Mouse (Mus musculus) heart, adult 11 months (tissue): ENCODE measurements at regions not wholly inside any gene's neighbourhood (a gene's known extent, or its start where the extent isn't known, plus 50 kb on each side); places are given as distances from the start of the nearest gene placed in this dataset.

Experiments used
- DNase-seq: peaks from one replicate; pipeline ENCODE4 v3.0.0; 2022

DNA sequence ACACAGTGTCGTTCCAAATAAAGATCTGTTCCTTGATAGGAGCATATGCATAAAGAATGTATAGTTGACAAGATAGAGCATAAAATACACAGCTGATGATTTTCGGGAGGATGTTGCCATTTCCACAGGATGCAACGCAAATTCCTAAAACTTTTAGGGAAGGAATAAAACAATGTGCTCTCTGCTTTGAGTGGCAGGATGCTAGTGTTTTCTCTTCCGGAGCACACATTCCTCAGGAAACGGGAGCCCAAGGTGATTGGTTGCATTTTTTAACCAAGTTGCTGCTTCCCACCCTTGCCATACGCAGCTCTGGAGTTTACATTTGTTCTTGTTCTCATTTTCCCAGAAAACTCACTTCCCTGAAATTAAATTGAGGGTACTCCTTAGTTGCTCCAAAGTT lies 116.8 kb upstream of the Arhgap28 start:
- peak; percentile 23 for DNase-seq

GRCm38 (mm10) chr17:68134373-68134772 lies 130.5 kb upstream of the Arhgap28 start:
- DNase-seq = peak; percentile 39

DNA sequence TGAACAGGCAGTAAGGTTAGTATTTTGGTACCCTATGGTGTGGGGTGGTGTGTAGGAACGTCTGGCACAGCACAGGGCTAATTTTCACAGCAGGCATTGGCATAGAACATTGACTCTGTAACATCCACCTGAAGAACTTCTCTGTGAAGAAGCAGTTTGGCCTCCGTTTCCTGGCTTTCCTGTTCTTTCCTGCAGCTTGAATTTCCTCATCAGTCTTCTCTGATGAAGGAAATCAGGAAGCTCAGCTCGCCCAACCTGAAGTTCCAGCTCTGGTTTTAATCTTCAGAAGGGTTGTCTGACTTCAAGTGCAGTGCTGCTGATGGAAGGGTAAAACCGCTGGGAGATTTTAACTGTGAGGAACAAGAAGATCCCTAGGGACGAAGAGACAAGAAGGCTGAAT lies 131.5 kb upstream of the Arhgap28 start:
- peak; percentile 78 for DNase-seq

GRCm38 (mm10) chr17:68143307-68143706 lies 130.3 kb upstream of the L3mbtl4 start:
- DNase-seq = peak; percentile 56

GRCm38 (mm10) chr17:68149237-68149792 lies 124.3 kb upstream of the L3mbtl4 start:
- peak; percentile 48 for DNase-seq

- DNase-seq = peak; percentile 81
Observed at GRCm38 (mm10) chr17:68152438-68153120, 121.0 kb upstream of the L3mbtl4 start.

- peak; percentile 45 for DNase-seq
Observed at GRCm38 (mm10) chr17:68154879-68155278, 118.7 kb upstream of the L3mbtl4 start.

DNA sequence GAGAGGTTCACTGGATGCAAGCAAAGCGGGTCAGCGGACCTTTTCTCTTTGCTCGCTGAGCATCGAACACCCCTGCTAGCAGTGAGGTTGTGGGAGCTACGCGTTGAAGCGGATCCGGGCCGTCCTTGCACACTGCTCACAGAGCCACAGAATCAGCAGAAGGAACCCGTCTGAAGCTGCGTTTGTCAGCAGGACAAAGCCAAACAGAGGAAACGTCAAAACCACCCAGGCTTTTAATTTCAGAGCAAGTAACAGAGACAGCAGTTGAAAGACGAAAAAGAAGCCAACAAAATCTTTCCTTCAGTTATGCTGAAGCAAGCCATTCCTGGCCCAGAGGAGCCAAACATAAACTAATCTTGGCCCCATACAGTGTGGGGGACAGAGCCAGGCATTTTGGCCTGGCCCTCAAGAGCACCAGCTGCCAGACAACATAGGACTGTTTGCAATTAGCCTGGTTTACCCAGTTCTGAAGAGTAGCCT lies 115.4 kb upstream of the L3mbtl4 start:
- DNase-seq = peak; percentile 95

GRCm38 (mm10) chr17:68161107-68161506 lies 112.5 kb upstream of the L3mbtl4 start:
- no peak for DNase-seq

- DNase-seq = peak; percentile 81
Observed at GRCm38 (mm10) chr17:68163545-68163944, 110.1 kb upstream of the L3mbtl4 start.

GRCm38 (mm10) chr17:68164666-68165065 lies 108.9 kb upstream of the L3mbtl4 start:
- DNase-seq = peak; percentile 83

DNA sequence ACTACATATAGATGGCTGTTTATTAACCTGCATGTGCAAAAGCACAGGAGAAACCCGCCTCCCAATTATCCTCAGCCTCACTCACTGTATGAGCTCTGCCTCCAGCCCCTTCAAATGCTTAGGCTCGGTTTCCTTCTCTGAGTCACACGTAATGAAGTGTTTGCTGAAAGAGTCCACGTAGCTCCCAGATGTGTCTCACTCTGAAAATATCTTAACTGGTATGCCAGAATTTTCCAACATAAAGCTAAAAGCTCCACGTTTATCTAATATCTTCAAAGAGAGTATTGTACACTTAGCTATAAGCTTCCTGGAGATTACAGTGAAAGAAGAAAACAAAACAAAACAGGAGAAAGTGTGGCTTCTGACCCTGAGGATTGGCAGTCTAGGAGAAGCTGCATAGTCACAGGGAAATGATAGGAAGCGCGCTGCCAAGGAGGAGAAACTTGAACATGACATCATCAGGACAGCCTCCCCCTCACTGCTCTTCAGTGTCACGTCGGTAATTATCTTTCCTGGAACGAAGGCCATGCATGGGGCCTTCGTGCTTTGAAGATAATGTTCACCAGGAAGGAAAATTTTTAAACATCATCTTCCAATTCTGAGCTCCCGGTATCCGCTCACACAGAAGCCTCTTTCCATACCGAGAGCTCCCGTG lies 108.3 kb upstream of the L3mbtl4 start:
- DNase-seq = peak; percentile 91

DNA sequence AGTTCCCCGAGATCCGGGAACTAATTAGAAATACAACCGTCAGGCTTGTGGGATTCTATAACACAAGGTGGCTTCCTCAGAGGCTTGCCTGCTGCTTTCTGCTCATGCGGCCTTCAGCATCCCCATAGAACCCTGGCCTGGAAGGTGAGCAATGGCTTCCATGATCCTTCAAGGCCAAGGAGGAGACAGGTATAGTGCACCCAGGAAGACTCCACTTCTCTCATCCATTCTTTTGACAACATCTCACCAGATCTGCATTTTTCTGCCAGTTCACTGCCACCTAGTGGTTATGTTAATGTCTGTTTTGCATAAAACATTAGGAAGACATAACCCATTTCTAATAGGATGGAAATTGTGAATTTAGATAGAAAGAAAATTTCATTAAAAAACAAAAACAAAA lies 107.2 kb upstream of the L3mbtl4 start:
- DNase-seq = peak; percentile 83

DNA sequence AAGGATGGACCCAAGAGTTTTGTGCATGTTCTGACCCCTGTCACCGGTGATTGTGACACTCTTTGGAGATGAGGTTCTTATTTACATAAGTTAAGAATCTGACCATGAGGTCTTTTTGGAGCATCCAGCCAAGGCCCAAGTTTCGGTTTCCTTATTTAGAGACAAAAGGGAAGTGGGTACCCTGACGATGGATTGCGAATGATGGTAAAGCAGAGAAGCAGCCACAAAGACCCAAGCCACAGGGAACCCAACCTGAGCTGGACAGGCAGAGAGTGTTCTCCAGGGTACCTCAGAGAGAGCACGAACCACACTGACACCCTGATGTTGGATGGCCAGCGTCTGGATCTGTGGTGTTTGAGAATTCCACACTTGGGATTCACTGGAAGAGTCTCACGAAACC lies 100.8 kb upstream of the L3mbtl4 start:
- DNase-seq = peak; percentile 17

- DNase-seq = no peak
Observed at GRCm38 (mm10) chr17:68176611-68177165, 96.9 kb upstream of the L3mbtl4 start.

GRCm38 (mm10) chr17:68177835-68178234 lies 95.8 kb upstream of the L3mbtl4 start:
- no peak for DNase-seq

DNA sequence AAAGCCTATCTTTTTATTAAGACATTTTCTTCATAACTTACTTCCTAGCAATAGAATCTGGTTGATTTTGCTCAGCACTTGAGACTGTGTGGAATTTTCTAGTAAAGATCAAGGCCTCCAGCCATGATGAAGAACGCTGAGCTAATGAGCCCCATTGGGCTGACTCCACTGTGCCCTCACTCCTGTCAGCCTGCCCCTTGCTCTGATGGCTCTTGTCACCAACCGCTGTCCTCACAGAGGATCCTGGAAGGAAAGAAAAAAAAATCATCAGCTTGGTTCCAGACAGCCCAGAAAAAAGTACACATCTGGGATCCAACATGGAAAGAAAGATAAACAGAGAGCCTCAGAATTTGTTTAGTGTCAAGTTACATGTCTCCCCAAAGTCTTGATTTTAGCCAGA lies 88.2 kb upstream of the L3mbtl4 start:
- no peak for DNase-seq

DNA sequence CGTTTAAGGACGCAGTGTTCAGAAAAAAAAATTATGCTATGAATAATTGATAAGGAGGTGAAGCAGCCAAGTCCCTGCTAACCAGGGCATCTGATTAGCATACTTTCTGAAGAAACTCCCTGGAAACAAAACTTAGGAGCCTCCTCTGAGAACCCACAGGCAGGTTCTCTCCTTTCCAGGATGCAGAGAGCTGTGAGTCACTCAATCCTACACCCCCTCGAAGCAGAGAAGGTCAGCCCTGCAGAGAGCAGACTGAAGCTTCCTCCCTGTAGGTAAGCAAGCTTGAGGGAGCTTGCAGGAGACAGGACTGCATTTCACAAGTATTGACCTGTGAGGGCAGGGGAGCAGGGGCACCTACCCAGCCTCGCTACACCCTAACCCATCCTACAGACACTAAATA lies 83.7 kb upstream of the L3mbtl4 start:
- DNase-seq = no peak

GRCm38 (mm10) chr17:68205545-68205944 lies 68.1 kb upstream of the L3mbtl4 start:
- no peak for DNase-seq

DNA sequence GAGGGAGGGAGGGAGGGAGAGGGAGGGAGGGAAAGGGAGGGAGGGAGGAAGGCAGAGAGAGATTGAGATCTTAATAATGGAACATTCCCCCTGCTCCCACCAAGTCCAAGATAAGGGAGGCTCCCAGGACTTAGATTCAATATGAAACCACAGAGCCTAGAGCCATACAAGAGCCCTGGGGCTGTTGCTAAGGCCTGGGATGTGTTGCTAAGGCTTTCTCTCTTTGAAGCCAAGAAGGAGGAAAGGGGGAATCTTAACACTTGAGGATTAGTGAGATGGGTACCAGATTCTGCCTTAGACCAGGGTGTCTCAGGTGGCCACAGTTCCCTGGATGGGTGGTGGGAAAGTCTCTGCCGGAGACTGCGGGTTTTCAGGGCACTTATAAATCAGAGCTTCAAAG lies 64.8 kb upstream of the L3mbtl4 start:
- DNase-seq = no peak

GRCm38 (mm10) chr17:68210313-68211254 lies 63.0 kb upstream of the L3mbtl4 start:
- DNase-seq = peak; percentile 93

GRCm38 (mm10) chr17:68218246-68218645 lies 55.4 kb upstream of the L3mbtl4 start:
- peak; percentile 66 for DNase-seq

DNA sequence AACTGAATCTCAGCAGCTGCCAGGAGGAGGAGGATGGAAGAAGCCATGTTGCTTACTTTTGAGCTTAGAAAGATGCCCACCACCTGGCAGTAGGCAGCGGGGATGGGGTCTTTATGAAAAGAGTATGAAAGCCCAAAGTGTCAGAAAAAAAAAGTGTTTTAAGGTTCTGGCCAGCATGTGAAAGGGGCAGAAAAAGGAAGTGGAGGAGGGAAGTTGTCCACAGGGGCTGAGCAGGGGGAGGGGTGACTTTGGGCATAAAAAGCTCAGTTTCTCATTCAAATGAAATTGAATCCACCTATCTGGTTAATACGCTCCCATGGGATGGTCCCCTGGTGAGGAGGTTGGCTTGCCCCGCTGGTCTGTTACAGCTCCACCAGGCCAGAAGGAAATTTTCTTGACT lies 50.4 kb upstream of the L3mbtl4 start:
- DNase-seq = peak; percentile 31
